Mouse (Mus musculus) c-Kit-positive CD71-positive TER-119-positive erythroid progenitor cells, embryonic 14.5 days (primary cell): ENCODE data around the gene Ttc22.

Experiments
- DNase-seq: peaks from one replicate; pipeline ENCODE4 v3.0.0-alpha.2; 2013; ENCODE audit warnings: low spot score

Ttc22 gene

DNA sequence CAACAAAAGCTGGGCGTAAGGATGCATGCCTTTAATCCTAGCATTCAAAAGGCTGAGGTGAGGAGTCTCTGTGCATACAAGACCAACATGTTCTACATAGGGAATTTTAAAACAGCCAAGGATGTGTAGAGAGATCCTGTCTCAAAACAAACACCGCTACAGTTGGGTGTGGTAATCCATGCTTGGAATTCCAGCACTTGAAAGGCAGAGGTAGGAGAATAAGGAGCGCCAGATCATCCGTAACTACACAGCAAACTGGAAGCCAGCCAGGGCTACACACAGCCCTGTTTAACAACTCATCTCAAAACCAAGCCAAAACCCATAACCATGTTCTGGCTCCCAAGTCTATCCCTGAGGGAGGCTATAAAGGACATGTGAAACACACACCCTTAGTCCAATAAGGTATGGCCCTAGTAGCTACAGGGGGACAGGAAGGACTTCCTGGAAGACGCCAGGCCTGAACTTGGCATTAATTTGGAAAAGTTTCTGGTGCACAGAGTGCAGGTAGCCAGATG, 41.8 kb downstream of the Ttc22 start:
- no peak for DNase-seq

DNA sequence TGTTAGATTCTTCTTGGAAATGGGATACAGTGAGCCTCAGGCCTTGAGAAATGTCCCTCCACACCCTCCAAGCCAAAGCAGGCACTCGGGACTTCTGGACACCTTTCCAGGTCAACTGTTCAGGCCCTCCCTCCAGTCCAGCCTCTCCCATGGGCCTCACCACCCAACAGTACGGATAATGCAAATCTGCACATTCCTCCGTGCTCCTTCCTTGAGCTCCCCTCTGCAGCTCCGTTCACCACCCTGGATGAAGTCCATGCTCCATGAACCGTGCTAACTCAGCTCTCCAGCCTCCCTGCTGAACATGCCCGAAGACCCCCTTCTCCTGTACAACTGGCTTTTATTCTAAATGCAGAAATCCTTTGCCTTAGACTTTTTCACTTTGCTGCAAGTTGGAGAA, 42.5 kb downstream of the Ttc22 start:
- DNase-seq = no peak

DNA sequence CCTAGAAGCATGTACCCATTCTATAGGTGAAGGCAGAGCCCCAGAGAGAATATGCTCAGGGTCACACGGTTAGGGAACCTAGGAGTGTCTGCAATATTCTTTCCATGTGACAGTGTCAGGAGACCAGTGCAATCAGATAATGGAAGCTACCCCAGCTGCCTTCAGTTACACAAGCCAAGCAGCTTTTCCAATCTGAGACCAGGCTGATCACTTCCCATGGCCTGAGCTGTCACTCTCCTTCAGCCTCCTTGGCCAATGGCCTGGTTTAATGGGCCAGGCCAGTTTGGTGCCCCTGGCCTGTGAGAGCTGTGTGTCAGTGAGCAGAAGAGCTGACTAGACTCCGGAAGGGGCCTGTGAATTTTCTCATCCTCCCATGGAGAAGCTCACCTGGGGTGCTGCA, 43.0 kb downstream of the Ttc22 start:
- DNase-seq = no peak

DNA sequence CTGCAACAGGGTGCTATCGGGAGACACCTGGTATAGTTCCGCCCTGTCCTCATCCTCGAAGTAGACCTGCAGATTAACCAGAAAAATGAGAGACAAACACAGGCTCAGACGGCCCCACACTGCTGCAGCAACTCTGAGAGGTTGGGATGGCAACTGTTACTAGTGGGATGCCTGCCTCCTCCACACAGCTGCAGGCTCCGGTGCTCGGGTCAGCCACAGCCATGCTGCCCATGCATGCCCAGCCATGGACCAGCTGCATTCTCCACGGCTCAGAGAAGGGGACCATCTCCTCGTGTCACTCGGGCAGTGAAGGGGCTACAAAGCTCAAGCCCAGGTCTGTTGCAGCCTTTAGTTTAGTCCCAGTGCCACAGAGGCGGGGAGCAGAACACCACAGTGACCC, 43.4 kb downstream of the Ttc22 start:
- DNase-seq = no peak

DNA sequence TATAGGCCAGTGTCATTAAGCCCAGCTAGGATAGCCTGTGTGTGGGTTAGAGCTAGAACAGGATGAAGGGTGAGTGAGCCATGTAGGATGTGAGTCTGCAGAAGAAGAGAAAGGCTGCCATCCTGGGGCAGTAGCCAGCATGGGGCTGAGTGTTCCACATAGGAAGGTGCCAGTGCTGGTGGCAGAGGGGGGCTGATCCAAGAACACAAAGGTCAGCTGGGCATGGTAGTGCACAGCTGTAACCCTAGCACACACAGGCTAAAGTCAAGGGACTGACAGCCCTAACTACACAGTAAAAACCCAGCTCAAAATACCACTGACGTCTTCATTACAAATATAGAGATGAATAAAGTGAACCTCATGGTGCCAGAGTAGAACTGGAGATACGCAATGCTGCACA, 44.3 kb downstream of the Ttc22 start:
- no peak for DNase-seq

DNA sequence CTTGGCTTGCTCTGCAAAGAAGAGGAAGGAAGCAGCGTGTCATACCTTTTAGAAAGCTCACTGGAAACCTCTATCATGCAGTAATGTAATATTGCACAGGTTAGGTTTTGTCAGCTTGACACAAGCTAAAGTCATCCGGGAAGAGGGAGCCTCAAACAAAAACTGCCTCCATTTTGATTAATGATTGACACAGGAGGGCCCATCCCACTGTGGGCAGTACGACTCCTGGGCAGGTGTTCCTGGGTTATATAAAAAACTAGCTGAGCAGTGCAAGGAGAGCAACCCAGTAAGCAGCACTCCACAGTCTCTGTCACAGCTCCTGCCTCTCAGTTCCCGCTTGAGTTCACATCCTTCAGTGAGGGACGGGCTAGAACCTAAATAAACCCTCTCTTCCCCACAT, 54.5 kb downstream of the Ttc22 start:
- DNase-seq = no peak

DNA sequence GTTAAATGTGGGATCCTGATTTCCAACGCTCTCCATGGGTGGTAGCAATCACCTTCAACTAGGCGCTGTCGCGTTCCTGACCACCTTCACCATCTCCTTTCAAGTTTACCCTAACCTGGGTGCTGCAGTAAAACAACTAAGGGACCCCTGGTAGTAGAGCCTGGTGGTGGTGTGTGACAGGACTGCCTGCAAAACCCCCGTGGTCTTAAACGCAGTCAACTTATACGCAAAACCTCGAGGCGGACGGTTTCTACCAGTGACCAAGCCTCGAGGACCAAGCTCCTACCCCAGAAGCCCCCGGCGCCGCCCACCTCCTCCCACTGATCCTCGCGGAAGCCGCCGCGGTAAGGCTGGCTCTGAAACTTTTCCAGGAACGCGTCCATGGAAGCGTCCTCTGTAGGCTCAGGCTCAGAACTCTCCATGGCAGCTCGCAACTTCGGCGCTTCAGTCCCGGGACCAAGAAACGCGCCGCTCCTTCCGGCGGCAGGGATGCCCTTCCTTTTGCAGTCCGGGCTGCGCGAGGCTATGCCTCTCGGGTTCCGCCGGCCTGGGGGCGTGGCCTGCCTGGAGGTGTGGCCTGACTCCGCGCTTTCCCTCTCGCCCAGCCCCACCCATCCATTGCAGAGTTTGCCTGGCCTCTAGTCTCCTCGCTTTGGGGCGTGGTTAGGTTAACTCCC, 56.3 kb downstream of the Ttc22 start, which contains the start of gene Ttc4:
Gene Ttc4 (minus strand): TSS at position 503 of the 677 bp plus-strand sequence.
- peak; percentile 97 for DNase-seq

DNA sequence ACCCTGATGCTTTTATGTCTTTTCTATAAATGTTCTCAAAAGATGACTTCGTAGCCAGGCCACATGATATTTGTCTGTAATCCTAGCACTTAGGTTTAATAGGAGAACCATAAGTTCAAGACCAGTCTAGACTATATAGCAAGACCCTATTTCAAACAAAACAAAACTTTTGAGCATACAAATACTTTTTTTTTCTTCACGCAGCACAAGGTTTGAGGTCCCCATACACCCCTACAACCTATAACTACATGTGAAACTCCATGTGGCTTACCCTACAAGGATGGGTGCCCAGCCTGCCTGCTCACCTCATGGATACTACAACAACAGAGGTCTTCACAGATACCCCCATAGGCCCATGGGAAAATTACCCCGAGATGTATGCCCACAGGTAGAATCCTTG, 56.9 kb downstream of the Ttc22 start:
- DNase-seq = no peak

DNA sequence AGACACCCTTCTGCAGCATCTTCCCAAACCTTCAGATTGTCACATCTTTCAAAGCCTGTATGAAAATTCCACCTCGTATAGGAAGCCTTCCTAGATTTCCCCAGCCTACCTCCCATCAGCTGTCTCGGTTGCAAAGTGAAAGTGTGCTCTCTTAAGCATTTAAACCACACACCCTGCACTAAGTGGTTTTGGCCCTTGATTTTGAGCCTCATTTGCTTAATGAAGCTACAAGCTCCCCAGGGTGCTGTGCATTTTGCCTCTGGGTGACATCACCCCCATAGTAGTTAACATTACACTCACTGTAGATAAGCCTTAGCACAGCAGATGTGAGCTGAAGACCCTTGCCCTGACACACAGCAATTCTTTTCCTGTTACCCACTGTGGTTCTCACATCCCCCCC, 58.7 kb downstream of the Ttc22 start:
- no peak for DNase-seq

DNA sequence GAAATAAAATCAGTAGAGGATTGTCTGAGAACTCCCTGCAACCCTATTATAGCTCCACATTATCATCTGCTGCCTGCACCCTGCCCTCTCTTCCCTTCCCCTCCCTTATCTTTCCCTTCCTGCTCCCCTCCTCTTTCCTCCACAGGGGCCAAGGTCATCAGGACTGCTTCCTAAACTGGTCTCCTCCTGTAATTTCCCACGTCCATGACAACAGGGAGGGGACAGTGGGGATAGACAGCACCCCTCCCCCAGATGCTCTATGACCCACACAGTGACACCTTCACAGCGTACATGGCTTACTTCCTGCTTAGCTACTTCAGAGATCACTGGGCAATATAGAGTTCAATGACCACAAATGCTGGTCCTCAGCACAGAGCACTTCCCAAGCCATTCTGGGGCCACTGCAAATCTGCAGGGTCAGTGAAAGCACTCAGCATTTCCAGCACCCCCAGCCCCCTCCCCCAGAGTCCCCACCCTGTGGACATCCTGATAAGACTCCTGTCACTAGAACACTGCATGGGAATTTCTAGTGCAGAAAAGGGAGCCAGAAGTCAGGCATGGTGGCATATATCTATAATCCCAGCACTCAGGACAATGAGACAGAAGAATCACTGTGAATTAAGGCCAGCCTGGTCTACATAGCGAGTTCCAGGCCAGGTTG, 66.5 kb downstream of the Ttc22 start:
- no peak for DNase-seq
